Mouse (Mus musculus) cerebellum, adult 2 months (tissue): ENCODE measurements around the gene Crls1. TPM values are rescaled to one million over a fixed set of nuclear protein-coding genes. Genes with fewer than 3 reads are reported as not detected.

ENCODE experiments used
- DNase-seq, 2 experiments: peaks; one replicate each; pipeline ENCODE4 v3.0.0; 2021
- H3K27ac ChIP-seq: fragments of 200-500 bp; 2 replicates; pipeline ENCODE4 v1.5.1; 2012; ENCODE audit warnings: low read length, control low read depth, inconsistent platforms; ENCODE audit not compliant: insufficient read depth
- H3K27me3 ChIP-seq: fragments of 200-500 bp; 2 replicates; pipeline ENCODE4 v1.6.1; 2012; ENCODE audit warnings: inconsistent platforms, mild to moderate bottlenecking, low read length, moderate library complexity; ENCODE audit not compliant: control insufficient read depth, insufficient read depth
- H3K4me1 ChIP-seq: fragments of 200-500 bp; 2 replicates; pipeline ENCODE4 v1.6.1; 2011; ENCODE audit warnings: low read length; ENCODE audit not compliant: control insufficient read depth, insufficient read depth
- H3K4me3 ChIP-seq: fragments of 200-500 bp; replicated peaks from 2 replicates; pipeline ENCODE3; 2011; ENCODE audit warnings: mild to moderate bottlenecking, low read depth, low read length, control low read depth; ENCODE audit not compliant: insufficient read depth
- CTCF ChIP-seq: fragments of 200-500 bp; IDR thresholded peaks from 2 replicates; pipeline ENCODE4 v1.5.1; 2011; ENCODE audit warnings: low read depth, mild to moderate bottlenecking, control low read depth, low read length, moderate library complexity, borderline replicate concordance; ENCODE audit not compliant: insufficient read depth
- POLR2A ChIP-seq: fragments of 200-500 bp; IDR thresholded peaks from 2 replicates; pipeline ENCODE4 v1.6.1; 2011; ENCODE audit warnings: low read length, control low read depth, borderline replicate concordance; ENCODE audit not compliant: insufficient read depth
- WGBS: fragments of 180-500 bp; shearing (Covaris S2); methylation state at CpG from one replicate; pipeline ENCODE4 v1.1.7; 2018; 5-methylcytosine and 5-hydroxymethylcytosine counted together
- polyA plus RNA-seq: library from polyadenylated mRNA; depleted of rRNA; stranded (reverse); fragments of >200 nt; gene quantifications from 2 replicates; pipeline ENCODE4 v1.2.3, GENCODE M21; 2012; rRNA removed

Crls1 gene
- polyA plus RNA-seq, 1 experiment: 24.4 TPM

DNA sequence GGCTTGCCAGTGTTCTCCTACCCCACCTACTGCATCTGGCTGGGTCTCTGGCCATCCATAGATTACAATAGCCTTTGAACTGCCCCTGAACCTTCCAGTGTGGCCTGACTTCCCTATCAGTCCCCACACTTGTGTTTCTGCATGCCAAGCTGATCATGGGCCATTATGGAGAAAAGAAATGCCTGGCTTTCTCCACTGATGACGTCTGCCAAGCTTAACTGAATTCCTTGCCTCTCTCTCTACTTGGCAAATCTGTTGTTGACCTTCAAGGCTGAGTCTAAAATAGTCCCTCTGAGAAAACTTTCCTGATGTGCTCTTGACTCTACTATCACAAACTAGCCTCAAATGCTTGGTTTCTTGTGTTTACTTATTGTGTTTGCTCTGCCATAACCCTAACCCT, 51.7 kb downstream of the Crls1 start:
- H3K27me3 ChIP-seq: no peaks in the 10 kb centered on the region
- no peak for DNase-seq
- WGBS: 56% methylated on average over 1 of the region's 1 CpGs
- H3K4me1 ChIP-seq: no peaks in the 10 kb centered on the region
- no peak overlapping the region for H3K27ac ChIP-seq
- no peak overlapping the region for H3K4me3 ChIP-seq
- TF ChIP-seq CTCF (no peak), POLR2A (no peak)

DNA sequence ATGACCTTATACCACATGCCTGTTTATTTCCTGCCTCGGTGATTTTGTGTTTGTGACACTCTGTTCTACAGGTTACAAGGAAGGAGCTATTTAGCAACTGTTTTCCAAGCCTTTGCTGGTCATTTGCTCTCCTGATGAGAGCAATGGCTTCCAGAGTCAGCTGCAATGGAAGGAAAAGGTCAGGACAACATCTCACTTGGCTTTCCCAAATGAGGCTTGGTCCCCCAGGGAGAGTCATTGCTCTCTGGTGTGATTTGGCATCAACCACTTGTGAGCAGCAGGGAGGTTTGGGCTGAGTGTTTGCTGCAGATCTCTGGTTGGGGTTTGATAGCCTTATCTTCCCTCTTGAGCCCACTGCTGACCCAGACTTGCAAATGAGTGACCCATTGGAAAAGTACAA, 54.1 kb downstream of the Crls1 start:
- no peak overlapping the region for H3K27ac ChIP-seq
- TF ChIP-seq POLR2A: no peak
- no peak for TF ChIP-seq CTCF
- no peaks in the 10 kb centered on the region for H3K4me1 ChIP-seq
- WGBS: 72% methylated on average over 1 of the region's 1 CpGs
- H3K27me3 ChIP-seq: no peaks in the 10 kb centered on the region
- DNase-seq: no peak
- no peak overlapping the region for H3K4me3 ChIP-seq

GRCm38 (mm10) chr2:132901636-132902035, 55.2 kb downstream of the Crls1 start:
- TF ChIP-seq POLR2A (no peak), CTCF (no peak)
- no peak overlapping the region for H3K4me3 ChIP-seq
- WGBS: 37% methylated on average over 4 of the region's 4 CpGs
- H3K4me1 ChIP-seq: no peaks in the 10 kb centered on the region
- no peak overlapping the region for H3K27ac ChIP-seq
- no peaks in the 10 kb centered on the region for H3K27me3 ChIP-seq
- DNase-seq: no peak

DNA sequence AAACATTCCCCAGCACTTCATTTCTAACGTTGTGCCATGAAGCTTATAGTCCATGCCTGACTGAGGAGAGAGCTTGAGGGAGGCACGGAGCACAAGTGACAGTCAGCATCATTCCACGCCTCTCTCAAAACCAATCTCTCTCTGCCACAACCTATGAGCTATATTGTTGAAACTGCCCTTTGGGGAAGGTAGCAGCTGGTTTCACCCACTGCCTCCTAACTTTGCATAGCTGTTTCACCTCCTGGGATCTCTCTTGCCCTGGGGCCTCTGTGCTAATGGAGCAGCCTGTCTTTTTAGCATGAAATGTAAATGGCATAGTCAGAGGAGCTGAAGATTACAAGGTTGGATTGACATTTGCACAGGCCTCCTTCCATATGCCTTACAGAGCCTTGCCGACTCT, 55.6 kb downstream of the Crls1 start:
- no peak overlapping the region for H3K4me3 ChIP-seq
- H3K27ac ChIP-seq: no peak overlapping the region
- WGBS: 75% methylated on average over 4 of the region's 4 CpGs
- no peaks in the 10 kb centered on the region for H3K4me1 ChIP-seq
- no peak for DNase-seq
- no peaks in the 10 kb centered on the region for H3K27me3 ChIP-seq
- TF ChIP-seq CTCF: no peak
- no peak for TF ChIP-seq POLR2A

DNA sequence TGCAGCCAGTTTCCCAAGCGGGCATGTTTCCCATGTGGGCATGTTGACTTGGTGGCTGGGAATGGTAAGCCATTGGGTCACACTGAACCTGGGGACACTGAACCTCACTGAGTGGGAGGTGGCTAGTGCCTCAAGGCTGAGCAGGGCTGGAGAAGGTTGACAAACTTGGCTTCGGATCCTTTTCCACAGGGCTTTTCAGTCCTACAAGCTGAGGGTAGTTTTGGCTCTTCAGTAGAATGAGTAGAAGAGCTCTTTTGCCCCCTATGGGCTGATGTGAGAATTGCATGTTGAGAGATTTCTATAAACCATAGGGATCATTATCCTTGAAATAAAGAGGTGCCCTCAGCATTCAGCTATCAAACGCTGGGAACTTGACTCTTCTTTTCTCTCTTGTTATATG, 57.0 kb downstream of the Crls1 start:
- peak; percentile 55; the same call in 1 of the 2 replicates for TF ChIP-seq CTCF
- TF ChIP-seq POLR2A: no peak
- 37% methylated on average over 3 of the region's 3 CpGs for WGBS
- Histone ChIP-seq H3K27me3 (no peaks in the 10 kb centered on the region; the same call in 1 of the 2 replicates), H3K27ac (no peak overlapping the region), H3K4me3 (no peak overlapping the region), H3K4me1 (no peaks in the 10 kb centered on the region)
- peak; percentile 42 to 55 for DNase-seq

DNA sequence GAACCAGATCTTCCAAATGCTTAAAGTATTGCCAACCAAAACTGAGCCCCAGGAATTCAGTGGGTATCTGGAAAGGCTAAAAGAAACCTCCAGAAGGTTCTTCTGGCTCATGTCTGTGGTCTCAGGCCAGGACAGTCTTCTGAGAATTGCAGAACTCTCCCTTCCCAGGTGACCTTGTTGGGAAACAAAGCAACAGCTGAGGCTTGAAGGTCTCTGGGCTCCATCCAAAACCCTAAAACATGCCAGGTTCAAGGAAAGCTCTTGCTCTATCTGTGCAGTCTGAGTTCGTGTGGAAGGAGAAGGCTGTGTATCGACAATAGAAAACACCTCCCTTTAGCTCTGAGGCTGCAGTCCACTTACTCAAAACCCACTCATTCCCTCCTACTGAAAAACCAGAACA, 58.5 kb downstream of the Crls1 start:
- Histone ChIP-seq H3K4me3 (no peak overlapping the region), H3K27me3 (no peaks in the 10 kb centered on the region; the same call in 1 of the 2 replicates), H3K4me1 (no peaks in the 10 kb centered on the region), H3K27ac (no peak overlapping the region)
- 48% methylated on average over 2 of the region's 2 CpGs for WGBS
- DNase-seq: no peak
- TF ChIP-seq CTCF (no peak), POLR2A (no peak)

GRCm38 (mm10) chr2:132906763-132907162, 60.3 kb downstream of the Crls1 start:
- TF ChIP-seq CTCF (peak; percentile 29; the same call in 1 of the 2 replicates), POLR2A (no peak)
- Histone ChIP-seq H3K4me3 (no peak overlapping the region), H3K4me1 (no peaks in the 10 kb centered on the region), H3K27ac (no peak overlapping the region), H3K27me3 (no peaks in the 10 kb centered on the region; the same call in 1 of the 2 replicates)
- 28% methylated on average over 8 of the region's 8 CpGs for WGBS
- DNase-seq: peak; percentile 25 to 43

DNA sequence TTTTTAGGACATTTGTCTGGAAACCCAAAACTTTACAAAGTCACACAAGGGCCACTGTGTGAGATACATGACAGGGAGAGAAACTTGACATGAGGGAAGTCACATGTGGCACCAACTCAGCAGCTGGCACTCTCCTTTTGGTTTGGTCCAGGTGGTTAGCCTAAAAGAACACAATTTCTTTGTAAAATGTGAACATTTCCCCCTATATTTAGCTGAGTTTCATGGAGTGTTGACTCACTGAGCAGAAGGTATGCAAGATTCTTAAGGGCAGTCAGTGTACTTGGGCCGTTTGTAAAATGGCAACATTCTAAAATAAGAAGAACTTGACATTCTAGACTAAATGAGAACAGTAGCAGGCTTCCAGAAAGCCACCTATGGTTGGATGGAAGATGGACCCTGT, 68.3 kb downstream of the Crls1 start:
- H3K27me3 ChIP-seq: no peaks in the 10 kb centered on the region
- no peak overlapping the region for H3K27ac ChIP-seq
- no peak overlapping the region for H3K4me3 ChIP-seq
- WGBS: 58% methylated on average over 1 of the region's 1 CpGs
- TF ChIP-seq POLR2A (no peak), CTCF (no peak)
- no peaks in the 10 kb centered on the region; the same call in 1 of the 2 replicates for H3K4me1 ChIP-seq
- no peak for DNase-seq

Other genes with a start within 250 kb of the Crls1 start
- 29.5 and 29.7 TPM in 2 replicates for gene Shld1, start 159.7 kb upstream of the Crls1 start, polyA plus RNA-seq
- 330 and 333 TPM in 2 replicates for gene Chgb, start 65.4 kb upstream of the Crls1 start, polyA plus RNA-seq
- gene Trmt6, start 30.6 kb upstream of the Crls1 start, polyA plus RNA-seq: 33.9 and 34.1 TPM in 2 replicates
- 3.4 and 3.7 TPM in 2 replicates for gene Mcm8, start 30.5 kb upstream of the Crls1 start, polyA plus RNA-seq
- gene Lrrn4, start 34.2 kb downstream of the Crls1 start, polyA plus RNA-seq: 0.14 and 0.23 TPM in 2 replicates
- not detected in 2 replicates for gene Fermt1, start 99.2 kb downstream of the Crls1 start, polyA plus RNA-seq